Mouse (Mus musculus) MEL (cell line): ENCODE measurements around the gene Supt4a. TPM values are rescaled to one million over a fixed set of nuclear protein-coding genes. Genes with fewer than 3 reads are reported as not detected.

ENCODE experiments used
- DNase-seq: peaks from one replicate; pipeline ENCODE4 v3.0.0; 2011; ENCODE audit warnings: low read depth, low spot score
- H3K27ac ChIP-seq: 2 replicates; pipeline ENCODE4 v1.5.1; 2012; ENCODE audit warnings: low read depth, mild to moderate bottlenecking, control low read depth, low read length, moderate library complexity; ENCODE audit not compliant: control insufficient read depth
- H3K27me3 ChIP-seq, 2 experiments: fragments of 150-350 bp in 1 of 2; sonication (generic) in 1 of 2; 2 replicates each; pipeline ENCODE4 v1.6.1; 2012; ENCODE audit warnings: low read length in 2 of 2, mild to moderate bottlenecking in 2 of 2, improper control_type of control experiment in 1 of 2, moderate library complexity in 1 of 2; ENCODE audit not compliant: insufficient read depth in 2 of 2, control insufficient read depth in 1 of 2
- H3K36me3 ChIP-seq, 2 experiments: 2 replicates each; pipeline ENCODE4 v1.6.1; 2012 to 2014; ENCODE audit warnings: low read length in 2 of 2, improper control_type of control experiment in 1 of 2, inconsistent platforms in 1 of 2, mild to moderate bottlenecking in 1 of 2; ENCODE audit not compliant: insufficient read depth in 2 of 2, control insufficient read depth in 1 of 2
- H3K4me1 ChIP-seq, 2 experiments: fragments of 150-350 bp in 1 of 2; sonication (generic) in 1 of 2; 2 replicates each; pipeline ENCODE4 v1.6.1; 2012; ENCODE audit warnings: low read length in 2 of 2, improper control_type of control experiment in 1 of 2, mild to moderate bottlenecking in 1 of 2; ENCODE audit not compliant: insufficient read depth in 2 of 2, control insufficient read depth in 1 of 2
- H3K4me3 ChIP-seq, 2 experiments: fragments of 150-350 bp in 1 of 2; sonication (generic) in 1 of 2; 2 replicates each; pipeline ENCODE4 v1.5.1; 2012; ENCODE audit warnings: low read depth in 2 of 2, low read length in 2 of 2, mild to moderate bottlenecking in 2 of 2, moderate library complexity in 2 of 2, control low read depth in 1 of 2, improper control_type of control experiment in 1 of 2; ENCODE audit not compliant: control insufficient read depth in 1 of 2, insufficient read depth in 1 of 2
- H3K79me2 ChIP-seq: 2 replicates; pipeline ENCODE4 v1.6.1; 2012; ENCODE audit warnings: mild to moderate bottlenecking, low read length, moderate library complexity; ENCODE audit not compliant: control insufficient read depth, poor library complexity, insufficient read depth
- H3K9ac ChIP-seq: 2 replicates; pipeline ENCODE4 v1.6.1; 2012; ENCODE audit warnings: low read depth, mild to moderate bottlenecking, control low read depth, low read length, moderate library complexity; ENCODE audit not compliant: control insufficient read depth, poor library complexity, severe bottlenecking
- H3K9me3 ChIP-seq: fragments of 150-350 bp; sonication (generic); replicated peaks from 2 replicates; pipeline ENCODE4 v1.6.1; 2012; ENCODE audit warnings: mild to moderate bottlenecking, low read length, improper control_type of control experiment, moderate library complexity; ENCODE audit not compliant: insufficient read depth
- CHD1 ChIP-seq: IDR thresholded peaks from 2 replicates; pipeline ENCODE4 v1.6.1; 2012; ENCODE audit warnings: low read depth, mild to moderate bottlenecking, inconsistent platforms, low read length, improper control_type of control experiment
- ELF1 ChIP-seq: IDR thresholded peaks from 2 replicates; pipeline ENCODE4 v1.6.1; 2014; ENCODE audit warnings: low read depth, mild to moderate bottlenecking, inconsistent platforms, low read length, improper control_type of control experiment, moderate library complexity
- EP300 ChIP-seq, 2 experiments: IDR thresholded peaks; 2 replicates each; pipeline ENCODE4 v1.6.1; 2011; ENCODE audit warnings: improper control_type of control experiment in 2 of 2, low read length in 2 of 2, low read depth in 1 of 2, mild to moderate bottlenecking in 1 of 2
- HCFC1 ChIP-seq: IDR thresholded peaks from 2 replicates; pipeline ENCODE4 v1.6.1; 2012; ENCODE audit warnings: low read depth, mild to moderate bottlenecking, inconsistent platforms, low read length, improper control_type of control experiment, moderate library complexity
- MAFK ChIP-seq: IDR thresholded peaks from 2 replicates; pipeline ENCODE4 v1.6.1; 2011; ENCODE audit warnings: low read depth, mild to moderate bottlenecking, low read length, improper control_type of control experiment, borderline replicate concordance
- MAX ChIP-seq: IDR thresholded peaks from 2 replicates; pipeline ENCODE4 v1.6.1; 2011; ENCODE audit warnings: low read length, improper control_type of control experiment
- MYB ChIP-seq: IDR thresholded peaks from 2 replicates; pipeline ENCODE4 v1.6.1; 2011; ENCODE audit warnings: mild to moderate bottlenecking, low read depth, low read length, improper control_type of control experiment
- NRF1 ChIP-seq: IDR thresholded peaks from 2 replicates; pipeline ENCODE4 v1.6.1; 2014; ENCODE audit warnings: low read depth, mild to moderate bottlenecking, inconsistent platforms, low read length, improper control_type of control experiment, moderate library complexity; ENCODE audit not compliant: poor library complexity, insufficient read depth, severe bottlenecking
- RAD21 ChIP-seq: IDR thresholded peaks from 2 replicates; pipeline ENCODE4 v1.6.1; 2011; ENCODE audit warnings: mild to moderate bottlenecking, low read depth, low read length, improper control_type of control experiment
- TAL1 ChIP-seq: IDR thresholded peaks from 2 replicates; pipeline ENCODE4 v1.6.1; 2012; ENCODE audit warnings: mild to moderate bottlenecking, inconsistent platforms, low read length, moderate library complexity, mixed read lengths
- TBP ChIP-seq: IDR thresholded peaks from 2 replicates; pipeline ENCODE4 v1.8.0; 2011; ENCODE audit warnings: low read depth, low read length, improper control_type of control experiment
- TCF12 ChIP-seq: IDR thresholded peaks from 2 replicates; pipeline ENCODE4 v1.6.1; 2014; ENCODE audit warnings: low read depth, mild to moderate bottlenecking, inconsistent platforms, low read length, improper control_type of control experiment, moderate library complexity
- UBTF ChIP-seq: IDR thresholded peaks from 2 replicates; pipeline ENCODE4 v1.6.1; 2012; ENCODE audit warnings: low read depth, mild to moderate bottlenecking, inconsistent platforms, low read length, improper control_type of control experiment, moderate library complexity, borderline replicate concordance; ENCODE audit not compliant: insufficient read depth
- ZKSCAN1 ChIP-seq: IDR thresholded peaks from 2 replicates; pipeline ENCODE4 v1.6.1; 2012; ENCODE audit warnings: low read depth, mild to moderate bottlenecking, inconsistent platforms, low read length, improper control_type of control experiment, moderate library complexity
- ZMIZ1 ChIP-seq: IDR thresholded peaks from 2 replicates; pipeline ENCODE4 v1.6.1; 2012; ENCODE audit warnings: low read depth, mild to moderate bottlenecking, inconsistent platforms, low read length, improper control_type of control experiment, moderate library complexity
- ZNF384 ChIP-seq: IDR thresholded peaks from 2 replicates; pipeline ENCODE4 v1.6.1; 2012; ENCODE audit warnings: low read depth, mild to moderate bottlenecking, inconsistent platforms, low read length, improper control_type of control experiment
- polyA plus RNA-seq, 2 experiments: library from polyadenylated mRNA; stranded (reverse) in 1 of 2; unstranded in 1 of 2; fragments of >175 nt in 1 of 2; fragments of >200 nt in 1 of 2; gene quantifications; 2 replicates each; pipeline versions ENCODE4 v1.2.1 to v1.2.4; 2012; ENCODE audit warnings: low replicate concordance in 2 of 2, low read depth in 1 of 2; ENCODE audit not compliant: insufficient read length in 2 of 2, insufficient read depth in 1 of 2, missing spikeins in 1 of 2
- total RNA-seq: library from RNA; depleted of rRNA; stranded (reverse); fragments of 300-350 nt; gene quantifications from 2 replicates; pipeline ENCODE4 v1.2.3, GENCODE M21; 2012; rRNA removed

The Supt4a gene
- total and polyA plus RNA-seq, 3 experiments, result 223 to 332 TPM; not detected in 1

DNA sequence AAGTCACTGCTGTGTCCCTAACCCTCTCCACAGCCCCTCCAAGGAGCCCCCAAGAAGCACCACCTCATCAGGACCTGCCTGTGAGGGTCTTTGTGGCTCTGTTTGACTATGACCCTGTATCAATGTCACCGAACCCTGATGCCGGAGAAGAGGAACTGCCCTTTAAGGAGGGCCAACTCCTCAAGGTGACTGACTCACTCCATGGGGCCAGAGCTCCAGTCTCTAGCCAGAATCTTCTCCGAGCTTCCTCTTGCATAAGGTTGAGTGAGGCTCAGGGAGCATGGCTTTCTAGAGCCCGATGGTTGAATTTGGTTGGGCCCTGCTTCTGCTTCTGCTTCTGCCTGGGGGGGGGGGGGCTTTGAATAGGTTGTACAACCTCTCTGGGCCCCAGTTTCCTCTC is 42.0 kb downstream of the Supt4a start:
- H3K27ac ChIP-seq, result no peak overlapping the region
- no peaks in the 10 kb centered on the region for H3K79me2 ChIP-seq
- no peak for DNase-seq
- H3K4me3 ChIP-seq, result no peak overlapping the region
- H3K36me3 ChIP-seq, result peaks cover 0 to 2% of the 10 kb centered on the region in 2 experiments; a peak in 1 of 4 replicates
- TF ChIP-seq ZNF384, result no peak
- H3K9me3 ChIP-seq, result no peaks in the 10 kb centered on the region
- H3K4me1 ChIP-seq, result no peaks in the 10 kb centered on the region
- no peak overlapping the region for H3K9ac ChIP-seq
- no peaks in the 10 kb centered on the region for H3K27me3 ChIP-seq

DNA sequence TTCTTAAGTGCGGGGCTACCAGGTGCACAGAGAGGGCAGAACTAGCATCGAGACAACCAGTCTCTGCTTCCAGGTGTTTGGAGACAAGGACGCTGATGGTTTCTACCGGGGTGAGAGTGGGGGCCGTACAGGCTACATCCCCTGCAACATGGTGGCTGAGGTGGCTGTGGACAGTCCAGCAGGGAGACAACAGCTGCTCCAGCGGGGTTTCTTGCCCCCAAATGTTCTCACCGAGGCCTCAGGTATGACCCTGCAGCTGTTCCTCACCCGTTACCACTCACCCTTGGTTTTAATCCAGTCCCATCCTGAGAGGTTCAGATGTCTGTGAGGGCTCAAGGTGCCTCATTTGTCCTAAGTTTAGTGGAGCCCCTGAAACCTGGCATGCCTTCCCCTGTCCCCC is 42.8 kb downstream of the Supt4a start:
- no peaks in the 10 kb centered on the region for H3K79me2 ChIP-seq
- no peaks in the 10 kb centered on the region for H3K9me3 ChIP-seq
- H3K4me1 ChIP-seq, result no peaks in the 10 kb centered on the region
- no peak overlapping the region for H3K9ac ChIP-seq
- no peak overlapping the region for H3K27ac ChIP-seq
- TF ChIP-seq MAX (no peak), ELF1 (no peak), NRF1 (no peak), CHD1 (no peak), HCFC1 (no peak), ZMIZ1 (no peak)
- H3K36me3 ChIP-seq, result peaks cover 0 to 2% of the 10 kb centered on the region in 2 experiments; a peak in 1 of 4 replicates
- DNase-seq, result no peak
- H3K4me3 ChIP-seq, result no peak overlapping the region
- no peaks in the 10 kb centered on the region for H3K27me3 ChIP-seq

DNA sequence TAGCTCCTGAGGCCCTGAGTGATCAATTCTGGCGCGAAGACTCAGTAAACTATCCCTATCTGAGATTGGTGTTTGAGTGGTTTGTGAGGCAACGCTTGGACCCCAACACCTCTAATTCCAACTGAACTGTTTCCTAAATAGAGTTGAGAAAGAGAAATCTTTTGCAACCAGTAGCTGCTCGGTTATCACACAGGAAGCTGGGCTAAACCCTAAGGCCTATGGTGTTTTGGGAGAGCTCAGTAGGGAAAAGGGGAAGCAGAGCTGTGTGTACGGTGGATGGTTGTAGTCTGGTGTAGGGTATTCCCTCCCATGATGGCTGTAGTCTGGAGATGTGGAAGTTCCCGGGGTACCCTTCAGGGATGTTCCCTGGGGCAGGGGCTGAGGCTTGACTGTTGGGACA is 52.7 kb downstream of the Supt4a start:
- Histone ChIP-seq H3K4me3 (no peak overlapping the region), H3K27ac (no peak overlapping the region)

More for the DNA sequence above, 52.7 kb downstream of the Supt4a start:
- peak; percentile 60 for DNase-seq
- no peak for TF ChIP-seq ZKSCAN1
- peak; percentile 5; the same call in 1 of the 2 replicates for TF ChIP-seq TAL1
- no peak for TF ChIP-seq RAD21
- no peak for TF ChIP-seq HCFC1
- 0 out of 2 replicates have a peak, but pooled peaks have one; percentile 77 for TF ChIP-seq UBTF
- peak; percentile 20 to 25; a peak in 1 of 4 replicates for TF ChIP-seq EP300 (IDR thresholded peaks at IDR 0.05; ENCODE audit: low read depth in 1 of 2, low read length in 2 of 2)
- no peak for TF ChIP-seq MYB
- TF ChIP-seq MAFK, result no peak
- no peak for TF ChIP-seq TCF12
- TF ChIP-seq TBP, result peak; percentile 90
- no peak overlapping the region for H3K9ac ChIP-seq
- H3K27me3 ChIP-seq, result peaks cover 0 to 4% of the 10 kb centered on the region in 2 experiments; a peak in 3 of 4 replicates
- peaks cover 0 to 3% of the 10 kb centered on the region in 2 experiments; a peak in 2 of 4 replicates for H3K36me3 ChIP-seq
- H3K9me3 ChIP-seq, result no peaks in the 10 kb centered on the region
- no peaks in the 10 kb centered on the region for H3K4me1 ChIP-seq
- H3K79me2 ChIP-seq, result no peaks in the 10 kb centered on the region

Other genes starting within 250 kb of the Supt4a start
- gene Gm11492, start 170.9 kb upstream of the Supt4a start, total RNA-seq, result not detected in 2 replicates
- gene Gm11492, start 170.9 kb upstream of the Supt4a start, polyA plus RNA-seq, result not detected
- 1.0 and 1.5 TPM in 2 replicates for gene Sept4, start 168.6 kb upstream of the Supt4a start, total RNA-seq
- gene Sept4, start 168.6 kb upstream of the Supt4a start, polyA plus RNA-seq, result 1 to 10 TPM in 1 of 2 experiments, not detected in 1; 2.4 TPM
- gene Mtmr4, start 145.4 kb upstream of the Supt4a start, total RNA-seq, result 25.0 and 32.4 TPM in 2 replicates
- 10 to 100 TPM in 1 of 2 experiments, not detected in 1; 25.9 TPM for gene Mtmr4, start 145.4 kb upstream of the Supt4a start, polyA plus RNA-seq
- not detected in 2 replicates for gene Hsf5, start 120.4 kb upstream of the Supt4a start, total RNA-seq
- gene Hsf5, start 120.4 kb upstream of the Supt4a start, polyA plus RNA-seq, result under 1 TPM in 1 of 2 experiments, not detected in 1; 0.03 TPM
- gene Rnf43, start 74.8 kb upstream of the Supt4a start, total RNA-seq, result 12.9 and 17.3 TPM in 2 replicates
- 10 to 100 TPM in 1 of 2 experiments, not detected in 1; 14.6 TPM for gene Rnf43, start 74.8 kb upstream of the Supt4a start, polyA plus RNA-seq
- 3.7 and 5.2 TPM in 2 replicates for gene Tspoap1, start 23.0 kb downstream of the Supt4a start, total RNA-seq
- gene Tspoap1, start 23.0 kb downstream of the Supt4a start, polyA plus RNA-seq, result 1 to 10 TPM in 1 of 2 experiments, not detected in 1; 8.6 TPM
- gene Mpo, start 56.0 kb downstream of the Supt4a start, total RNA-seq, result not detected in 2 replicates
- under 1 TPM in 1 of 2 experiments, not detected in 1; 0.13 TPM for gene Mpo, start 56.0 kb downstream of the Supt4a start, polyA plus RNA-seq
- not detected in 2 replicates for gene Lpo, start 90.7 kb downstream of the Supt4a start, total RNA-seq
- not detected for gene Lpo, start 90.7 kb downstream of the Supt4a start, polyA plus RNA-seq
- 3.3 and 3.7 TPM in 2 replicates for gene Mks1, start 115.7 kb downstream of the Supt4a start, total RNA-seq
- 1 to 10 TPM in 1 of 2 experiments, not detected in 1; 6.1 TPM for gene Mks1, start 115.7 kb downstream of the Supt4a start, polyA plus RNA-seq
- gene Epx, start 138.0 kb downstream of the Supt4a start, total RNA-seq, result not detected in 2 replicates
- under 1 TPM in 1 of 2 experiments, not detected in 1; 0.03 TPM for gene Epx, start 138.0 kb downstream of the Supt4a start, polyA plus RNA-seq
- not detected in 2 replicates for gene Olfr462, start 154.7 kb downstream of the Supt4a start, total RNA-seq
- not detected for gene Olfr462, start 154.7 kb downstream of the Supt4a start, polyA plus RNA-seq
- gene Olfr463, start 159.8 kb downstream of the Supt4a start, total RNA-seq, result not detected in 2 replicates
- gene Olfr463, start 159.8 kb downstream of the Supt4a start, polyA plus RNA-seq, result not detected
- not detected in 2 replicates for gene Olfr464, start 183.4 kb downstream of the Supt4a start, total RNA-seq
- gene Olfr464, start 183.4 kb downstream of the Supt4a start, polyA plus RNA-seq, result not detected
- 30.7 and 38.6 TPM in 2 replicates for gene Dynll2, start 250.0 kb downstream of the Supt4a start, total RNA-seq
- gene Dynll2, start 250.0 kb downstream of the Supt4a start, polyA plus RNA-seq, result 100 to 1,000 TPM in 1 of 2 experiments, 10 to 100 TPM in 1; 75.8 to 124 TPM